Mouse (Mus musculus): ENCODE measurements around the gene Cfap58.

DNA sequence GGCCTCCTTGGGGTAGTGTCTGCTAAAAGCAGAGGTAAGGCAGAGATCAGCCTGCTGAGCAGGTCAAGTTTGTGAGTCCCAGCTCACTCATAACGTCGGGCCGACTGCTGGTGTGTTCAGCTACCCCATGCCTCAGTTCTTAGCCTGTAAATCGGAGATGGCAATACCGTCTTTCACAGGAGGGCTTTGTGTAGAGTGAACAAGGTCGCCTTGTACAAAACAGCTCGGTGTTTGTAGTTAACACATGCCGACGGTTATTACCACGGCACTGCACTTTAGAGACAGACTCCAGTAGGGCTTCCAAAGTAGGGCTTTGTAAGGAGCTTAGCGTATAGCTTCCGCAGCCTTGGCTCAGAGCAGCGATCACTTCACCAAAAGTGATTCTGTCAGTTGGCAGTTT is 63.8 kb downstream of the Cfap58 start:
- TF ChIP-seq POLR2A (IDR thresholded peaks at IDR 0.05; ENCODE audit: low read depth, low read length) (no peak), CTCF (conservative IDR thresholded peaks at IDR 0.05; ENCODE audit: insufficient read depth, insufficient read length, low read depth, low read length) (no peak)
